ENCODE assay signal across 18 mouse cellular contexts in genomic region chr1:151202771-151203170, GRCm38 (mm10). TPM values are rescaled to one million over a fixed set of nuclear protein-coding genes. Genes with fewer than 3 reads are reported as not detected.
"Had no signal": no experiment of that assay in that cellular context is flagged by ENCODE, and none has a peak within 500 bp of the region (broad histone marks: within the 10 kb centered on the region; RNA-seq: fewer than 3 reads in every experiment).

No protein-coding gene starts in this region.

RNA-seq across cellular contexts. Expression of gene 3110040M04Rik, which starts 1.1 kb away (rescaled TPM):
- total RNA-seq: layer of hippocampus, adult 8-10 months; layer of hippocampus, postnatal 14 days; left cerebral cortex, adult 18-20 months; left cerebral cortex, postnatal 10 days; left cerebral cortex, postnatal 4 days; liver, adult 2 months; monocyte, adult 5-6 weeks; neutrophil, adult 5-6 weeks had no signal
- polyA plus RNA-seq: limb, embryonic 13.5 days; liver, adult 2 months; lung, embryonic 16.5 days; midbrain, embryonic 15.5 days; neural tube, embryonic 12.5 days; testis, adult 2 months; thymus, adult 2 months; urinary bladder, adult 2 months had no signal

RNA-seq across cellular contexts. Expression of gene Gm47995, which starts 4.5 kb away (rescaled TPM):
- total RNA-seq: layer of hippocampus, adult 8-10 months; layer of hippocampus, postnatal 14 days; left cerebral cortex, adult 18-20 months; left cerebral cortex, postnatal 10 days; left cerebral cortex, postnatal 4 days; liver, adult 2 months; monocyte, adult 5-6 weeks; neutrophil, adult 5-6 weeks had no signal
- polyA plus RNA-seq: intestine, embryonic 15.5 days; kidney, adult 2 months; limb, embryonic 13.5 days; liver, adult 2 months; lung, embryonic 16.5 days; midbrain, embryonic 11.5 days; midbrain, embryonic 15.5 days; thymus, adult 2 months; urinary bladder, adult 2 months had no signal

RNA-seq across cellular contexts. Expression of gene Gm47996, which starts 7.2 kb away (rescaled TPM):
- total RNA-seq: layer of hippocampus, adult 8-10 months; layer of hippocampus, postnatal 14 days; left cerebral cortex, adult 18-20 months; left cerebral cortex, postnatal 10 days; left cerebral cortex, postnatal 4 days; liver, adult 2 months; monocyte, adult 5-6 weeks; neutrophil, adult 5-6 weeks had no signal
- polyA plus RNA-seq: intestine, embryonic 15.5 days; kidney, adult 2 months; limb, embryonic 13.5 days; liver, adult 2 months; lung, embryonic 16.5 days; midbrain, embryonic 11.5 days; midbrain, embryonic 15.5 days; neural tube, embryonic 12.5 days; thymus, adult 2 months; urinary bladder, adult 2 months had no signal

RNA-seq across cellular contexts. Expression of gene Gm8947, which starts 10.6 kb away (rescaled TPM):
- total RNA-seq: layer of hippocampus, adult 8-10 months; layer of hippocampus, postnatal 14 days; left cerebral cortex, adult 18-20 months; left cerebral cortex, postnatal 10 days; left cerebral cortex, postnatal 4 days; liver, adult 2 months; monocyte, adult 5-6 weeks; neutrophil, adult 5-6 weeks had no signal
- polyA plus RNA-seq: limb, embryonic 13.5 days; liver, adult 2 months; lung, embryonic 16.5 days; midbrain, embryonic 15.5 days; thymus, adult 2 months; urinary bladder, adult 2 months had no signal

RNA-seq across cellular contexts. Expression of gene Gm47985, which starts 20.4 kb away (rescaled TPM):
- total RNA-seq: layer of hippocampus, postnatal 14 days; left cerebral cortex, adult 18-20 months; left cerebral cortex, postnatal 10 days; left cerebral cortex, postnatal 4 days; liver, adult 2 months; monocyte, adult 5-6 weeks; neutrophil, adult 5-6 weeks had no signal
- polyA plus RNA-seq: intestine, embryonic 15.5 days; kidney, adult 2 months; liver, adult 2 months; midbrain, embryonic 15.5 days; urinary bladder, adult 2 months had no signal
